Mouse (Mus musculus) kidney, adult 2 months (tissue): Measurements from ENCODE around the gene Gm45808.

Source experiments
- CTCF ChIP-seq: fragments of 200-500 bp; conservative IDR thresholded peaks from 2 replicates; pipeline ENCODE4 v1.5.1; 2011; ENCODE audit warnings: low read depth, mild to moderate bottlenecking, control low read depth, low read length, moderate library complexity, mixed read lengths; ENCODE audit not compliant: insufficient read depth, insufficient read length
- POLR2A ChIP-seq: fragments of 200-500 bp; IDR thresholded peaks from one replicate; pipeline ENCODE4 v1.6.1; 2011; ENCODE audit warnings: low read depth, low read length, control low read depth

DNA sequence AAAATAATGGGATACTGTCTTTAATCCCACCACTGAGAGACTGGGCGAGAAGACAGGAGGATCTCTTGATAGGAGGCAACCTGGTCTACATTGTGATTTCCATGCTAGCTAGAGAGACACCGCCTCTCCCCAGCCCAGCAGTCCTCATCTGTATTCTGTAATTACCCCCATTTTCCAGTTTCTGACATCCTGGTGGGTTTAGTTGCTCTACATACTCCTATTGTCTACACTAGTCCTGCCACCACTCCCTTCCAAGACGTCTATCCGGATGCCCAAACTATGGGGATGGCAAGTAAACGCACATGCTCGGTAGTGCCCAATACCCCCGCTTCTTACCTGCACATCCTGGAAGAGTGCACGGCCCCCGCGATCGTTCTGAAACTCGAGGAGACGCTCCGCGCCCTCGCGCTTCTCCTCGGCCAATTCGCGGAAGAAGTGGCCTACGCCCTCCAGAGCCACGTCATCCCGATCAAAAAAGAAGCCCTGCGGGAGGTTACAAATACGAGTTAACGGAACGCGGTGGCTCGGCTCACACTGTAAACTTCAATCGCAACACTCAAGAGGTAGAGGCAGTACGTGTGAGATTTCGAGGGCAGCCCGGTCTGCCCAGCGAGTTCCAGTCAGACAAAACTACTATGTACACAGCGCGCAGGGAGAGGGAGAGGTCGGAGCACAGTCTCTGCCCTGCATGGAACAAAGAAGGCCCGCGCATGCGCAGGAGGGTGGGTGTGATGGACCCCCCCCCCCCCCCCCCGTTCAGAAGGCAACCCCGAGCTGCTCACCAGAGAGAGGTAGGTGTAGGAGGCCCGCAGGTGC is 27.7 kb downstream of the Gm45808 start:
- TF ChIP-seq CTCF (no peak), POLR2A (peak; percentile 26)
